Mouse (Mus musculus) heart, postnatal 36 days (tissue): Measurements from ENCODE around the gene Gm20721. TPM values are rescaled to one million over a fixed set of nuclear protein-coding genes. Genes with fewer than 3 reads are reported as not detected.

ENCODE experiments used
- DNase-seq, 2 experiments: peaks; one replicate each; pipeline ENCODE4 v3.0.0; 2021 to 2022
- intact Hi-C: fragments of 180-260 bp; cut with DNase I; formaldehyde crosslinking; loops from one replicate; pipeline ENCODE4 v1.15.1; 2025
- total RNA-seq, 2 experiments: library from RNA; stranded (reverse); gene quantifications; 2 replicates each; pipeline ENCODE4 v1.2.3; 2021

Gene Gm20721
- total RNA-seq, 2 experiments from 2014 or later: 2.4 TPM

- intact Hi-C loops: no loop called here
- no peak for DNase-seq
Observed at GRCm38 (mm10) chr2:174300186-174300585, 46.3 kb downstream of the Gm20721 start.

GRCm38 (mm10) chr2:174299771-174300160, 46.7 kb downstream of the Gm20721 start:
- intact Hi-C loops: loop anchor here (5.0 kb wide), 1 partner anchor 712 kb away; no protein-coding TSS in a partner anchor
- no peak for DNase-seq

- intact Hi-C loops: loop anchor here (5.0 kb wide), 1 partner anchor 712 kb away; no protein-coding TSS in a partner anchor
- no peak for DNase-seq
Observed at GRCm38 (mm10) chr2:174299091-174299770, 47.3 kb downstream of the Gm20721 start.

GRCm38 (mm10) chr2:174298471-174298870, 48.0 kb downstream of the Gm20721 start:
- intact Hi-C loops: loop anchor here (5.0 kb wide), 1 partner anchor 711 kb away; no protein-coding TSS in a partner anchor

GRCm38 (mm10) chr2:174297851-174298250, 48.7 kb downstream of the Gm20721 start:
- no peak for DNase-seq
- intact Hi-C loops: loop anchor here (5.0 kb wide), 1 partner anchor 711 kb away; no protein-coding TSS in a partner anchor

More at GRCm38 (mm10) chr2:174298471-174298870, 48.0 kb downstream of the Gm20721 start:
- no peak for DNase-seq

- peak in 1 of 2 experiments; percentile 33 for DNase-seq
- intact Hi-C loops: loop anchor here (5.0 kb wide), 1 partner anchor 710 kb away; no protein-coding TSS in a partner anchor
Observed at GRCm38 (mm10) chr2:174297086-174297571, 49.4 kb downstream of the Gm20721 start.

GRCm38 (mm10) chr2:174295900-174296465, 50.5 kb downstream of the Gm20721 start:
- intact Hi-C loops: loop anchor here (5.0 kb wide), 1 partner anchor 709 kb away; no protein-coding TSS in a partner anchor
- no peak for DNase-seq

GRCm38 (mm10) chr2:174295175-174295899, 51.2 kb downstream of the Gm20721 start:
- intact Hi-C loops: loop anchor here (5.0 kb wide), 1 partner anchor 708 kb away; no protein-coding TSS in a partner anchor
- peak in 1 of 2 experiments; percentile 40 for DNase-seq

DNA sequence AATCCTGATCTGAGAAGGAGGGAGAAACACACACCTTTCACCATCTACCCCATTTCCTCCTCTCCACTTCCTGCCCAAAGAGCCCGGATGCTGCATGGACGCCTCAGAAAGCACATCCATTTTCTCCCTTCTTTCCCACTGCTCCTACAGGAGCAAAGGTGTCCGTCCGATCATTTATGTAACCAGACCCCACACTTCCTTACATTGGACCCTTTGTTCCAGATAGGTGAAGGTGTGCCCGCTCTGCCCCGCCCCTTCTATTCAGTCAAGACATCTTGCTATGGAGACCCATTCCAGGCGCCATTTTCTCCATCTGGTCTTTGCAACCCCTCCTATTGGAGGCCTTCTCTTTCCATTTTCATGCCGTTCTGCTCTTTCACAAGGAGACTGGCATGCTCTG, 52.1 kb downstream of the Gm20721 start:
- intact Hi-C loops: no loop called here
- DNase-seq: no peak

GRCm38 (mm10) chr2:174291662-174292030, 54.9 kb downstream of the Gm20721 start:
- DNase-seq: no peak
- intact Hi-C loops: no loop called here

DNA sequence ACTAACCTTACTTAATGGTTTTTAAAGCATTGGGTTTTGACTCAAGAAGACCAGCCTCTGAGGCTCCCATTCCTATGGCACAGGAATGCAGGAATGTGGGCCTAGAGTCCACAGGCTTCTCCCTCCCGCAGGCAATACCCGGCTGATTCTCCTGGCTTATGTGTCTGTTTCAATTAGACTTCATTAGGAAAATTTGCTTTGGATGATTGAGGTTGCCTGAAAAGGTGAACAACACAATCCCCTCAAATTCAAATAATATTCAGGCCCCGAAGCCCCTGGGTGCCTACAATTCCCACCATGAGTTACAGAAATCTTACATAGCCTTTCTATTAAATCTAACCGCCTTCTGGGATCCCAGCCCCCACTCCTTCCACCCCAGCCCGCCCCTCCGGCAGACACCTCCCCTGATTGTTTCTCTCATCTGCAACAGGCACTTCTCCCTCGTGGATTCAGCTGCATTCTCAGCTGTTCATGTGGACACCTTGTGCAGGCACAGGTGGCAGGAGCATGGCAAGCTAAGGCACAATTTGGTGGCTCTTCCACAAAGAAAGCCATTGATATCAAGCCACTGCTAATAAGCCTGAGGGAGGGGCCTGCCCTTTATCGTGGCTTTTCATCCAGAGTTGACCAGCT, 55.4 kb downstream of the Gm20721 start:
- no peak for DNase-seq
- intact Hi-C loops: no loop called here

GRCm38 (mm10) chr2:174288673-174289430, 57.7 kb downstream of the Gm20721 start:
- DNase-seq: no peak
- intact Hi-C loops: loop anchor here (10.0 kb wide), 1 partner anchor 214 kb away; the partner anchor contains the start of gene Stx16

GRCm38 (mm10) chr2:174287921-174288320, 58.6 kb downstream of the Gm20721 start:
- DNase-seq: no peak
- intact Hi-C loops: loop anchor here (10.0 kb wide), 1 partner anchor 213 kb away; the partner anchor contains the start of gene Stx16

DNA sequence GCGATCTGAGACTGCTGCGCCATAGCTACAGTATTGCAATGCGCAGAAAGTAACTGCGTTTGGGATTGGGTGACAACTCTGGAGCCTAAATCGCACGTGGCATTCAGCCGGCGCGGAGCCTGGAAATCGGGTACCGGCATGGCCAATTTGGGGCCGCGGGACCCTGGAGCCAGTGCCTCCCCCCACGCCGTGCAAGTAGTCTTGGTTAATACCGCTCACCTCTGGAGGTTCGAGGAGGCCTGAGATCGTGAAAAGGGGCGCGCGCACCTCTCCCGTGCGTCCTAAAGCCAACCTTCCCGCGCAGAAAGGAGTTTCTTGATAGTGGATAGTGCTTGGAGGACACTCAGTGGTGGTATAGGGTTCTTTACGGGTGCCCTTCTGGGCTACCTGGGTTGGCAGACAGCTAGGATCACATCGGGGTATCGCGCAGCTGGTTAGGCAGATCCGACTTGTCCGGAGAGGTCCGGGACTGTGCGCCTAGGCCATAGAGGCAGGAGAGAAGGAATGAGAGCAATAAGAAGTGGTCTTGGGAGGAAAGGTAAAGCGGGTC, 60.5 kb downstream of the Gm20721 start:
- intact Hi-C loops: loop anchor here (10.0 kb wide), 1 partner anchor 211 kb away; the partner anchor contains the start of gene Stx16
- no peak for DNase-seq

DNA sequence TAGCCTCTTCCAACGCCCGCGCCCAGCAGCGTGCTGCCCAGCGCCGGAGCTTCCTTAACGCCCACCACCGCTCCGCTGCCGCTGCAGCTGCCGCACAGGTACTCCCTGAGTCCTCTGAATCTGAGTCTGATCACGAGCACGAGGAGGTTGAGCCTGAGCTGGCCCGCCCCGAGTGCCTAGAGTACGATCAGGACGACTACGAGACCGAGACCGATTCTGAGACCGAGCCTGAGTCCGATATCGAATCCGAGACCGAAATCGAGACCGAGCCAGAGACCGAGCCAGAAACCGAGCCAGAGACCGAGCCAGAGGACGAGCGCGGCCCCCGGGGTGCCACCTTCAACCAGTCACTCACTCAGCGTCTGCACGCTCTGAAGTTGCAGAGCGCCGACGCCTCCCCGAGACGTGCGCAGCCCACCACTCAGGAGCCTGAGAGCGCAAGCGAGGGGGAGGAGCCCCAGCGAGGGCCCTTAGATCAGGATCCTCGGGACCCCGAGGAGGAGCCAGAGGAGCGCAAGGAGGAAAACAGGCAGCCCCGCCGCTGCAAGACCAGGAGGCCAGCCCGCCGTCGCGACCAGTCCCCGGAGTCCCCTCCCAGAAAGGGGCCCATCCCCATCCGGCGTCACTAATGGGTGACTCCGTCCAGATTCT, 61.6 kb downstream of the Gm20721 start:
- DNase-seq: no peak
- intact Hi-C loops: loop anchor here (5.0 to 10.0 kb wide), 2 partner anchors 210 to 698 kb away; partner anchors contain the start of gene Stx16

DNA sequence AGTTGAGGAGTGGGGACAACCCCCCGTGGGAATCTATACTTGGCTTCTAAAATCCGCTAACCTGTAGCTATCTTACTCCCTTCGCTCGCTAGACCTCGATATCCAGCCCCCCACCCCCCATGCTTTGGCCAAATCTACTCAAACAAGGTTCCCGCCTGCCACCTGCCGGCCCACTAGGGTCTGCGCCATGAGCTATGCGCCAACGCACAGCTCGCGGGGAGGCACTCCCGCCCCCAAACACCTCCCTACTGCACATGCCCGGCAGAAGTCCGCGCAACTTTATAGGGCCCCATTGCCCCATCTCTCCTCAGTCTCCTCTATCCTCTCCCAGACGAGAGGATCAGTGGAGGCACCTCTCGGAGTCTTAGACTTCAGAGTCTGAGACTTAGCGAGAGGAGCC, 62.5 kb downstream of the Gm20721 start, which contains the start of gene Gnas:
TSS of gene Gnas (plus strand) at position 310 of the 400 bp plus-strand sequence.
- intact Hi-C loops: loop anchor here (5.0 to 10.0 kb wide), 2 partner anchors 209 to 697 kb away; partner anchors contain the start of gene Stx16
- DNase-seq: no peak

- no peak for DNase-seq
- intact Hi-C loops: loop anchor here (5.0 to 10.0 kb wide), 2 partner anchors 209 to 696 kb away; partner anchors contain the start of gene Stx16
Observed at GRCm38 (mm10) chr2:174283341-174283740, 63.2 kb downstream of the Gm20721 start.
